Mouse (Mus musculus) small intestine, adult 2 months (tissue): ENCODE data around the gene Eml6. TPM values are rescaled to one million over a fixed set of nuclear protein-coding genes. Genes with fewer than 3 reads are reported as not detected.

Experiments used
- H3K27ac ChIP-seq: fragments of 200-500 bp; 2 replicates; pipeline ENCODE4 v1.5.1; 2012; ENCODE audit warnings: low read depth, low read length, control low read depth, inconsistent platforms; ENCODE audit not compliant: insufficient read depth
- H3K27me3 ChIP-seq: fragments of 200-500 bp; 2 replicates; pipeline ENCODE4 v1.6.1; 2012; ENCODE audit warnings: mild to moderate bottlenecking, moderate library complexity, low read length, inconsistent platforms; ENCODE audit not compliant: control insufficient read depth, insufficient read depth
- H3K36me3 ChIP-seq: fragments of 200-500 bp; 2 replicates; pipeline ENCODE4 v1.6.1; 2012; ENCODE audit warnings: mild to moderate bottlenecking, low read length, control low read depth, inconsistent platforms; ENCODE audit not compliant: control insufficient read depth, insufficient read depth
- H3K4me1 ChIP-seq: fragments of 200-500 bp; 2 replicates; pipeline ENCODE4 v1.6.1; 2012; ENCODE audit warnings: low read length, inconsistent platforms, mixed read lengths; ENCODE audit not compliant: control insufficient read depth, insufficient read depth, insufficient read length
- H3K4me3 ChIP-seq: fragments of 200-500 bp; 2 replicates; pipeline ENCODE4 v1.5.1; 2012; ENCODE audit warnings: low read depth, mild to moderate bottlenecking, control low read depth, inconsistent platforms, low read length, moderate library complexity
- CTCF ChIP-seq: fragments of 200-500 bp; IDR thresholded peaks from 2 replicates; pipeline ENCODE4 v1.5.1; 2012; ENCODE audit warnings: low read depth, mild to moderate bottlenecking, control low read depth, inconsistent platforms, low read length, moderate library complexity, mixed read lengths; ENCODE audit not compliant: insufficient replicate concordance, insufficient read length; ENCODE audit errors: extremely low read depth
- POLR2A ChIP-seq: fragments of 200-500 bp; IDR thresholded peaks from 2 replicates; pipeline ENCODE4 v1.6.1; 2012; ENCODE audit warnings: low read depth, mild to moderate bottlenecking, control low read depth, inconsistent platforms, low read length, moderate library complexity
- WGBS: fragments of 180-500 bp; shearing (Covaris S2); methylation state at CpG from one replicate; pipeline ENCODE4 v1.1.7; 2018; 5-methylcytosine and 5-hydroxymethylcytosine counted together
- polyA plus RNA-seq: library from polyadenylated mRNA; depleted of rRNA; stranded (reverse); fragments of >200 nt; gene quantifications from 2 replicates; pipeline ENCODE4 v1.2.3, GENCODE M21; 2012; rRNA removed

Gene Eml6
- polyA plus RNA-seq, result 0.33 and 0.49 TPM in 2 replicates

- H3K4me3 ChIP-seq, result peak within 1 kb of the TSS; percentile 91
- peaks cover 2% of the 10 kb centered on the region; the same call in 1 of the 2 replicates for H3K4me1 ChIP-seq
- H3K27ac ChIP-seq, result peak within 1 kb of the TSS; percentile 52; the same call in 1 of the 2 replicates
- under 1% methylated on average over 39 of the region's 39 CpGs for WGBS
- peak; percentile 28; the same call in 1 of the 2 replicates for TF ChIP-seq CTCF
- peak; percentile 32; the same call in 1 of the 2 replicates for TF ChIP-seq POLR2A
- H3K27me3 ChIP-seq, result peaks cover 10% of the 10 kb centered on the region
- H3K36me3 ChIP-seq, result no peaks in the 10 kb centered on the region
These were observed at the start of gene Eml6 for GRCm38 (mm10) chr11:30025835-30026472. TSS of gene Eml6 (minus strand) at chr11:30026033.

- Histone ChIP-seq H3K36me3 (no peaks in the 10 kb centered on the region), H3K27me3 (no peaks in the 10 kb centered on the region), H3K27ac (no peak overlapping the region), H3K4me1 (no peaks in the 10 kb centered on the region), H3K4me3 (peak overlapping the region; percentile 47)
- no peak for TF ChIP-seq POLR2A
- TF ChIP-seq CTCF, result peak; percentile 32; the same call in 1 of the 2 replicates
- 35% methylated on average over 8 of the region's 8 CpGs for WGBS
These were observed 31.5 kb upstream of the Eml6 start for GRCm38 (mm10) chr11:30057299-30057698.

GRCm38 (mm10) chr11:30025144-30025543 is 689 bp downstream of the Eml6 start:
- WGBS, result 6% methylated on average over 4 of the region's 4 CpGs
- TF ChIP-seq CTCF (no peak), POLR2A (no peak)
- H3K4me1 ChIP-seq, result peaks cover 2% of the 10 kb centered on the region; the same call in 1 of the 2 replicates
- peak overlapping the region; percentile 52; the same call in 1 of the 2 replicates for H3K4me3 ChIP-seq
- H3K36me3 ChIP-seq, result no peaks in the 10 kb centered on the region
- H3K27me3 ChIP-seq, result peaks cover 10% of the 10 kb centered on the region
- no peak overlapping the region for H3K27ac ChIP-seq

GRCm38 (mm10) chr11:30024261-30025071 is 1.4 kb downstream of the Eml6 start:
- H3K27me3 ChIP-seq, result peaks cover 10% of the 10 kb centered on the region
- no peak overlapping the region for H3K27ac ChIP-seq
- 3% methylated on average over 57 of the region's 57 CpGs for WGBS
- H3K36me3 ChIP-seq, result no peaks in the 10 kb centered on the region
- peaks cover 2% of the 10 kb centered on the region; the same call in 1 of the 2 replicates for H3K4me1 ChIP-seq
- TF ChIP-seq POLR2A (no peak), CTCF (no peak)
- peak overlapping the region; percentile 52 for H3K4me3 ChIP-seq

GRCm38 (mm10) chr11:29986257-29986656 is 39.6 kb downstream of the Eml6 start:
- no peak for TF ChIP-seq POLR2A
- no peak for TF ChIP-seq CTCF
- Histone ChIP-seq H3K27me3 (no peaks in the 10 kb centered on the region), H3K4me1 (no peaks in the 10 kb centered on the region), H3K27ac (no peak overlapping the region), H3K4me3 (no peak overlapping the region), H3K36me3 (no peaks in the 10 kb centered on the region)
- 49% methylated on average over 2 of the region's 2 CpGs for WGBS

- no peaks in the 10 kb centered on the region for H3K4me1 ChIP-seq
- no peak overlapping the region for H3K4me3 ChIP-seq
- TF ChIP-seq CTCF, result no peak
- H3K27ac ChIP-seq, result no peak overlapping the region
- 85% methylated on average over 1 of the region's 1 CpGs for WGBS
- no peaks in the 10 kb centered on the region for H3K36me3 ChIP-seq
- no peaks in the 10 kb centered on the region for H3K27me3 ChIP-seq
These were observed 57.0 kb downstream of the Eml6 start for GRCm38 (mm10) chr11:29968874-29969273.

- H3K4me1 ChIP-seq, result no peaks in the 10 kb centered on the region
- H3K4me3 ChIP-seq, result no peak overlapping the region
- H3K27me3 ChIP-seq, result no peaks in the 10 kb centered on the region
- no peaks in the 10 kb centered on the region for H3K36me3 ChIP-seq
- H3K27ac ChIP-seq, result no peak overlapping the region
- TF ChIP-seq CTCF, result no peak
- TF ChIP-seq POLR2A, result no peak
- 89% methylated on average over 5 of the region's 5 CpGs for WGBS
These were observed 66.5 kb downstream of the Eml6 start for GRCm38 (mm10) chr11:29959366-29959765.
